Mouse (Mus musculus): Measurements from ENCODE around the gene Rab42.
"Not testable (repeated sequence)": the region's sequence is repeated elsewhere in the genome, so short reads cannot be mapped to it uniquely, and the experiment has no call there.

Gene Rab42

GRCm38 (mm10) chr4:132295696-132296390 lies 7.3 kb downstream of the Rab42 start:
- Histone ChIP-seq H3K9me3 (ENCODE audit: low read length) (no peaks in the 10 kb centered on the region), H3K27me3 (ENCODE audit: insufficient read depth, low read length) (no peaks in the 10 kb centered on the region)
- TF ChIP-seq CTCF (conservative IDR thresholded peaks at IDR 0.05; ENCODE audit: low read length) (peak; percentile 33), POU5F1 (IDR thresholded peaks at IDR 0.05; ENCODE audit: borderline replicate concordance, low read length) (no peak)

GRCm38 (mm10) chr4:132293682-132294240 lies 9.4 kb downstream of the Rab42 start:
- no peak overlapping the region for H3K4me3 ChIP-seq (replicated peaks; ENCODE audit: low read length)
- no peaks in the 10 kb centered on the region for H3K27me3 ChIP-seq (ENCODE audit: insufficient read depth, low read length)
- H3K4me1 ChIP-seq (replicated peaks; ENCODE audit: low read depth, low read length): peaks cover 56% of the 10 kb centered on the region
- peaks cover 31% of the 10 kb centered on the region for H3K36me3 ChIP-seq (ENCODE audit: insufficient read depth, low read length)
- H3K9me3 ChIP-seq (ENCODE audit: low read length): no peaks in the 10 kb centered on the region
- no peak for TF ChIP-seq POU5F1 (IDR thresholded peaks at IDR 0.05; ENCODE audit: borderline replicate concordance, low read length)
- TF ChIP-seq NANOG (IDR thresholded peaks at IDR 0.05; ENCODE audit: borderline replicate concordance, low read length): no peak
- no peak for TF ChIP-seq CTCF (conservative IDR thresholded peaks at IDR 0.05; ENCODE audit: low read length)

More at GRCm38 (mm10) chr4:132295696-132296390, 7.3 kb downstream of the Rab42 start:
- Histone ChIP-seq H3K4me3 (replicated peaks; ENCODE audit: low read length) (no peak overlapping the region), H3K36me3 (ENCODE audit: insufficient read depth, low read length) (peaks cover 31% of the 10 kb centered on the region), H3K4me1 (replicated peaks; ENCODE audit: low read depth, low read length) (peaks cover 53% of the 10 kb centered on the region)

- no peak overlapping the region for H3K4me3 ChIP-seq (replicated peaks; ENCODE audit: low read length)
- TF ChIP-seq POU5F1 (IDR thresholded peaks at IDR 0.05; ENCODE audit: borderline replicate concordance, low read length): no peak
- peak; percentile 33 for TF ChIP-seq CTCF (conservative IDR thresholded peaks at IDR 0.05; ENCODE audit: low read length)
- TF ChIP-seq NANOG (IDR thresholded peaks at IDR 0.05; ENCODE audit: borderline replicate concordance, low read length): no peak
- peaks cover 31% of the 10 kb centered on the region for H3K36me3 ChIP-seq (ENCODE audit: insufficient read depth, low read length)
- H3K9me3 ChIP-seq (ENCODE audit: low read length): no peaks in the 10 kb centered on the region
- no peaks in the 10 kb centered on the region for H3K27me3 ChIP-seq (ENCODE audit: insufficient read depth, low read length)
- H3K4me1 ChIP-seq (replicated peaks; ENCODE audit: low read depth, low read length): peaks cover 54% of the 10 kb centered on the region
Measured at GRCm38 (mm10) chr4:132292988-132293387, 10.2 kb downstream of the Rab42 start.

DNA sequence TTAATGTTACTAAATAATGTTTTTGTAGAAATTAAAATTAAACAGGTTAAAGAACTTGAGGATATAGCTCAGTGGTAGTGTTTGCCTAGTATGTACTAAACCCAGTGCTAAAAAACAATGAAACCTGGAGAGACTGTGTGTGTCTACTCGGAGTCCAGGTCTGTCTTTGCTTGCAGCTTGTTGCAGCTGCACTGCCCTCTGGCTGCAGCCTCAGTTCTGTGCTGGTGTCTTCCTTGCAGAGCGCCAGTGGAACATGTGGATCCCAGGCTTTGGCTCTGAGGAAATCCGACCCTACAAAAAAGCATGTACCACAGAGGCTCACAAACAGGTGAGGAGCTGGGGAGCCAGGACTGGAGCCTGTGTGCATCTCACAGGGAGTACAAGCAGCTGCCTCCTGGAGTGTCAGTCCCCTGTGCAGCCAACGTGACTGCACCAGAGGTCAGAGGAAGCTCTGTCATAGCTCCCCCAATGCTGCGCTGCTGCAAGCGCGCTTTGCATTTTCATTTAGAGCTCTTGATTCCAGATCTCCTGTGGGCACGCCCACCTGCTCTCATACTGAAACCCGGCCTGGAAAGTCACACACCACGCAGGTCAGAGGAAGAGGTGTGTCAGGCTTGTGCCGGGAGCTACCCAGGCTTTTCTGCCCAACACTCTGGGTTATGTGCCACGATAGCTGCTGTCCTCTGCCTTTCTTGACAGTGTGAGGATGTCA lies 11.4 kb downstream of the Rab42 start:
- Histone ChIP-seq H3K4me3 (replicated peaks; ENCODE audit: low read length) (peak overlapping the region; percentile 27; the same call in 1 of the 2 replicates), H3K36me3 (ENCODE audit: insufficient read depth, low read length) (peaks cover 31% of the 10 kb centered on the region), H3K4me1 (replicated peaks; ENCODE audit: low read depth, low read length) (peaks cover 54% of the 10 kb centered on the region), H3K9me3 (ENCODE audit: low read length) (no peaks in the 10 kb centered on the region), H3K27me3 (ENCODE audit: insufficient read depth, low read length) (no peaks in the 10 kb centered on the region)
- TF ChIP-seq POU5F1 (IDR thresholded peaks at IDR 0.05; ENCODE audit: borderline replicate concordance, low read length): no peak
- 0 out of 2 replicates have a peak, but pooled peaks have one; percentile 15 for TF ChIP-seq CTCF (conservative IDR thresholded peaks at IDR 0.05; ENCODE audit: low read length)

DNA sequence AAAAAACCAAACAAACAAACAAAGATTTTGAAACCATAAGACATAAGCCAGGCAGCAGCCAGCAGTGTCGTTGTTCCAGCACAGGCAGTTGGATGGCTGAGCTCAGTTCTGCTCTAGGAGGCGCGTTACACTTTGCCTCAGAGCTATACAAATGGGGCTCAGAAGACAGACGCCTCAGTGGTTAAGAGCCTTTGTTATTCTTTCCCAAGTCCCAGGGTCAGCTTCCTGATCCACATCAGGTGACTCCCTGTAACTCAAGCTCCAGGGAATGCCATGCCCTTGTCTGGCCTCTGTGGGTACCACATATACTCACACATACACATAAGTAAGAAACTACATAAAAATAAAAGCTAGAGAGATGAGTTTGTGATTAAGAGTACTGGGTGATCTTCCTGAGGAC lies 12.1 kb downstream of the Rab42 start:
- Histone ChIP-seq H3K36me3 (ENCODE audit: insufficient read depth, low read length) (peaks cover 36% of the 10 kb centered on the region), H3K4me3 (replicated peaks; ENCODE audit: low read length) (no peak overlapping the region), H3K4me1 (replicated peaks; ENCODE audit: low read depth, low read length) (peaks cover 54% of the 10 kb centered on the region), H3K9me3 (ENCODE audit: low read length) (no peaks in the 10 kb centered on the region), H3K27me3 (ENCODE audit: insufficient read depth, low read length) (no peaks in the 10 kb centered on the region)
- TF ChIP-seq CTCF (conservative IDR thresholded peaks at IDR 0.05; ENCODE audit: low read length) (no peak), NANOG (IDR thresholded peaks at IDR 0.05; ENCODE audit: borderline replicate concordance, low read length) (no peak), POU5F1 (IDR thresholded peaks at IDR 0.05; ENCODE audit: borderline replicate concordance, low read length) (no peak)

- not testable (repeated sequence) for H3K27me3 ChIP-seq (ENCODE audit: insufficient read depth, low read length); H3K9me3 ChIP-seq (ENCODE audit: low read length)
- Histone ChIP-seq H3K4me3 (replicated peaks; ENCODE audit: low read length) (peak overlapping the region; percentile 56), H3K36me3 (ENCODE audit: insufficient read depth, low read length) (peaks cover 41% of the 10 kb centered on the region), H3K4me1 (replicated peaks; ENCODE audit: low read depth, low read length) (peaks cover 45% of the 10 kb centered on the region)
Measured at GRCm38 (mm10) chr4:132288840-132289239, 14.3 kb downstream of the Rab42 start.

DNA sequence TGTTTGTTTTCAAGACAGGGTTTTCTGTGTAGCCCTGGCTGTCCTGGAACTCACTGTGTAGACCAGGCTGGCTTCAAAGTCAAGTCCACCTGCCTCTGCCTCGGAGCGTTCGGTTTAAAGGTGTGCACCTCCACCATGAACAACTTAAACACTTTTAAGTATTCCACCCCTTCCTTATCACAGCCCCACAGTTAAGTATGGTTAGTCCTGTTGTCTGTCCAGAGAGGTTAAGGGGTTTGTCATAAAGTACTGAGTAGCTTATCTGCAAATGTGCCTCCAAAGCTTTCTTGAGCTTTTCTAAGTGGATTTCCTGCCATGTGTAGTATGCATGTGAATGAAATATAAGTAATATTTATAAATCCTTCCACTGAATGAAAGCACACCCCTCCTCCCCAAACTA lies 27.2 kb downstream of the Rab42 start:
- TF ChIP-seq CTCF (conservative IDR thresholded peaks at IDR 0.05; ENCODE audit: low read length) (0 out of 2 replicates have a peak, but pooled peaks have one; percentile 2), NANOG (IDR thresholded peaks at IDR 0.05; ENCODE audit: borderline replicate concordance, low read length) (no peak)
- Histone ChIP-seq H3K4me3 (replicated peaks; ENCODE audit: low read length) (no peak overlapping the region), H3K36me3 (ENCODE audit: insufficient read depth, low read length) (peaks cover 25% of the 10 kb centered on the region), H3K9me3 (ENCODE audit: low read length) (no peaks in the 10 kb centered on the region), H3K4me1 (replicated peaks; ENCODE audit: low read depth, low read length) (peaks cover 28% of the 10 kb centered on the region), H3K27me3 (ENCODE audit: insufficient read depth, low read length) (no peaks in the 10 kb centered on the region)

DNA sequence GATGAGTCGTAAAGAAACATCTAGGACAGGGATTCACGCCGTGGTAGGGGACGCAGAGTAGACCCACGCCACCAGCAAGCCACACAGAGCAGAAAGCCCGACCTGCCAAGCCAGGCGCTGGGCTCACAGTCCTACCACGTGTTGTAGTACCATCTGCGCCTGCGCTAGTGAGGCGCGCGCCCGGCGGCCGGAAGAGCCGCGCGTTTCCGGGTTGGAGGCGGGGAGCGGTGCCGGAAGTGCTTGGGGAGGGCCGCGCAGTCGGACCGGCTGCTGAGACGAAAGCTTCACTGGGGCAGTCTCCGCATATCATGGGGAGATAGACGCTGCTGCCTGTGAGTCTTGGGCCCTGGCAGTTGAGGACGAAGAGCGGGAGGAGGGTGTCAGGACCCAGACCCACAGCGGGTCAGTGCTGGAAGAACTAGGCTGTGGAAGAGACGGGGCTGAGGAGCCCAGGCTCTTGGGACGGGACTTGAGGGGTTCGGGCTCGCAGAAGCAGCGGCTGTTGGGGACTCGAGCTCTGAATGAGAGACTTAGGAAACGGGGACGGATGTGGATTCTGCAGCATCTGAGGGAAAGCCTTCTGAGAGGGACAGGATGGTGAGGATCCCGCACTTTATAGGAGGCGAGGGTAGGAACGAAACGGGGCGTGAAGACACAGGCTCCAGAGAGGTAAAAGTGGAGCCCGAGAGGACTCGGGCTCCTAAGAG lies 28.9 kb downstream of the Rab42 start, which contains the start of gene Taf12:
TSS of gene Taf12 (plus strand) at position 220 of the 707 bp plus-strand sequence.
- peaks cover 16% of the 10 kb centered on the region for H3K36me3 ChIP-seq (ENCODE audit: insufficient read depth, low read length)
- TF ChIP-seq CTCF (conservative IDR thresholded peaks at IDR 0.05; ENCODE audit: low read length) (no peak), POU5F1 (IDR thresholded peaks at IDR 0.05; ENCODE audit: borderline replicate concordance, low read length) (no peak), NANOG (IDR thresholded peaks at IDR 0.05; ENCODE audit: borderline replicate concordance, low read length) (no peak)

More for the DNA sequence above, 28.9 kb downstream of the Rab42 start, which contains the start of gene Taf12:
- Histone ChIP-seq H3K9me3 (ENCODE audit: low read length) (no peaks in the 10 kb centered on the region), H3K4me3 (replicated peaks; ENCODE audit: low read length) (peak within 1 kb of the TSS; percentile 97), H3K27me3 (ENCODE audit: insufficient read depth, low read length) (no peaks in the 10 kb centered on the region), H3K4me1 (replicated peaks; ENCODE audit: low read depth, low read length) (peaks cover 35% of the 10 kb centered on the region)
